Mouse (Mus musculus): ENCODE results near the gene Rab5a.
A peak's percentile ranks its signal among the peaks of the same experiment; 100 is the strongest.

Rab5a gene

GRCm38 (mm10) chr17:53543591-53544324 lies 64.7 kb downstream of the Rab5a start:
- peak; percentile 55 for DNase-seq (ENCODE audit: low spot score)

GRCm38 (mm10) chr17:53551306-53552299 lies 72.6 kb downstream of the Rab5a start:
- DNase-seq (ENCODE audit: low spot score), result no peak

- no peak for DNase-seq (ENCODE audit: low spot score)
These were observed 75.1 kb downstream of the Rab5a start for GRCm38 (mm10) chr17:53554088-53554487.

GRCm38 (mm10) chr17:53554813-53555212 lies 75.8 kb downstream of the Rab5a start:
- no peak for DNase-seq (ENCODE audit: low spot score)
